Mouse (Mus musculus): ENCODE results near the gene 4930415O20Rik. TPM values are rescaled to one million over a fixed set of nuclear protein-coding genes. Genes with fewer than 3 reads are reported as not detected.

The 4930415O20Rik gene
- polyA plus RNA-seq (2012; rRNA removed) (not detected in 2 replicates), polyA plus RNA-seq (2014; fragmentation: Nextera tagmentation; extraction: Ambion mirVana) (not detected in 2 replicates)

DNA sequence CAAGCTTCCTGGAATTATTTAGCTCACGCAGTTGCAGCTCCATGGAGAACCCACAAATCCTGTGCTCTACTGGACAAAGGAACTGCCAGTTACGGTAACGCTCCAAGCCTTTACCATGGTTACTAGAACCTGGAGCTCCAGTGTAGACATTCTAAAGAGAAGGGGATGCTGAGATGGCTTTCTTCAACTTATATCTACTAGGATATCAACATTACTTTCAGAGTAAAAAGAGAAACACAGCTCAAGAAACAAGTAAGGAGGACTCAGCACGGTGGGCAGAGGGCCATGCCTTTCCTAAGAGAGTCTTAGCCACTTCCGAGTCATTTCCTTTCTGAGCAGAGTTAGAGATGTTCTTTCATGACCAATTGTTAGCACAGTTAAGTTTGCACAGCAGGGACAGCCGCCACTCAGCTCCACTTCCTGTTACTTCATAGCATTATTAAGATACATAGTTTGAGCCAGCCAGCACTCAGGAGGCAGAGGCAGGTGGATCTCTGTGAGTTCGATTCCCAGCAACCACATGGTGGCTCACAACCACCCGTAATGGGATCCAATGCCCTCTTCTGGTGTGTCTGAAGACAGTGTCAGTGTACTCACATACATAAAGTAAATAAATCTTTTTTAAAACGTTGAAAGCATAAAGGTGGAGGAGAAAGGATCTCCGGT is at the start of gene 4930415O20Rik, which contains the start of gene Ccnt1:
Gene 4930415O20Rik, plus strand, starts transcription at position 132 of the 666 bp plus-strand sequence.
Gene Ccnt1, minus strand, starts transcription at position 51 of the 666 bp plus-strand sequence.
- no peak for ATAC-seq (ENCODE audit: insufficient read depth)
- no peak within 1 kb of the TSS for H3K4me3 ChIP-seq (ENCODE audit: insufficient read depth in 1 of 2, low read depth in 2 of 2, low read length in 2 of 2)
- no peaks in the 10 kb centered on the region for H3K27me3 ChIP-seq (ENCODE audit: control insufficient read depth, insufficient read depth, low read length)
- H3K9me3 ChIP-seq (ENCODE audit: control insufficient read depth, low read length), result no peaks in the 10 kb centered on the region
- no peak within 1 kb of the TSS for H3K9ac ChIP-seq (replicated peaks)
- H3K27ac ChIP-seq, result no peak within 1 kb of the TSS
- WGBS (ENCODE audit: insufficient replicate concordance), result 58% methylated on average over 10 of the region's 10 CpGs
- H3K4me1 ChIP-seq (replicated peaks; ENCODE audit: control insufficient read depth in 2 of 2, insufficient read depth in 2 of 2, low read length in 1 of 2), result peaks cover 8 to 11% of the 10 kb centered on the region in 2 experiments
- no peak within 1 kb of the TSS for H3K4me2 ChIP-seq (ENCODE audit: low read depth)
- DNase-seq (ENCODE audit: low read depth in 3 of 3, low spot score in 3 of 3), result no peak
- H3K36me3 ChIP-seq (replicated peaks; ENCODE audit: control insufficient read depth, insufficient read depth, low read depth), result peaks cover under 1% of the 10 kb centered on the region; the same call in 1 of the 2 replicates
- TF ChIP-seq EP300 (IDR thresholded peaks at IDR 0.05; ENCODE audit: low read depth) (no peak), CTCF (IDR thresholded peaks at IDR 0.05; ENCODE audit: low read depth) (no peak)

- DNase-seq (ENCODE audit: low read depth in 3 of 3, low spot score in 3 of 3), result no peak
- Histone ChIP-seq H3K9ac (replicated peaks) (no peak overlapping the region), H3K4me3 (ENCODE audit: insufficient read depth in 1 of 2, low read depth in 2 of 2, low read length in 2 of 2) (no peak overlapping the region), H3K4me1 (replicated peaks; ENCODE audit: control insufficient read depth in 2 of 2, insufficient read depth in 2 of 2, low read length in 1 of 2) (peaks cover 2 to 3% of the 10 kb centered on the region in 2 experiments), H3K27me3 (ENCODE audit: control insufficient read depth, insufficient read depth, low read length) (no peaks in the 10 kb centered on the region), H3K9me3 (ENCODE audit: control insufficient read depth, low read length) (no peaks in the 10 kb centered on the region), H3K4me2 (ENCODE audit: low read depth) (no peak overlapping the region), H3K36me3 (replicated peaks; ENCODE audit: control insufficient read depth, insufficient read depth, low read depth) (peaks cover 72% of the 10 kb centered on the region), H3K27ac (no peak overlapping the region)
- 77% methylated on average over 3 of the region's 3 CpGs for WGBS (ENCODE audit: insufficient replicate concordance)
- ATAC-seq (ENCODE audit: insufficient read depth), result no peak
- TF ChIP-seq CTCF (IDR thresholded peaks at IDR 0.05; ENCODE audit: low read depth) (no peak), EP300 (IDR thresholded peaks at IDR 0.05; ENCODE audit: low read depth) (no peak)
Measured at GRCm38 (mm10) chr15:98521245-98521644, 49.6 kb upstream of the 4930415O20Rik start.

DNA sequence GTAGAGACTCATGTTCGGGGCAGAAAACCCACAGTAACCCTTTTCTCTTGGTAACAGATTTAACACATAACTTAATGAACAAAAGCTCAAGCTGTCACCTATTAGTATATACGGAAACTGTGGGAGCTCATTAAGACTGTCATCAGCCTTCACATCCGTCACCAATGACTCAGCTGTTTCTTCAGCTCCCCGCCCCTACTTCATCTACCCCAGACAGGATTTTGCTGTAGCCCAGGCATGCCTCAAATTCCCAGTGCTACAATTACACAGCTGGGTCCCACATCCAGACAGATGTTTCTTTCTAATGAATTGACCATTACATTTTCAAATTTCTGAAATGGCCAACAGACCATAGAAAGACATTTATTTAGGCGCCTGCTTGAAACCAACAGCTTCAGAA is 44.7 kb upstream of the 4930415O20Rik start:
- H3K9me3 ChIP-seq (ENCODE audit: control insufficient read depth, low read length), result no peaks in the 10 kb centered on the region
- H3K4me2 ChIP-seq (ENCODE audit: low read depth), result no peak overlapping the region; the same call in 1 of the 2 replicates
- WGBS (ENCODE audit: insufficient replicate concordance), result 46% methylated on average over 5 of the region's 5 CpGs
- H3K4me3 ChIP-seq (ENCODE audit: insufficient read depth in 1 of 2, low read depth in 2 of 2, low read length in 2 of 2), result no peak overlapping the region
- ATAC-seq (ENCODE audit: insufficient read depth) (peak; percentile 76), DNase-seq (ENCODE audit: low read depth in 3 of 3, low spot score in 3 of 3) (peak in 2 of 3 experiments; percentile 40 to 41)
- no peaks in the 10 kb centered on the region for H3K27me3 ChIP-seq (ENCODE audit: control insufficient read depth, insufficient read depth, low read length)
- H3K27ac ChIP-seq, result peak overlapping the region; percentile 56
- H3K4me1 ChIP-seq (replicated peaks; ENCODE audit: control insufficient read depth in 2 of 2, insufficient read depth in 2 of 2, low read length in 1 of 2), result peaks cover 3 to 5% of the 10 kb centered on the region in 2 experiments
- H3K9ac ChIP-seq (replicated peaks), result 0 out of 2 replicates have a peak overlapping the region, but pooled peaks have one; percentile 23
- TF ChIP-seq EP300 (IDR thresholded peaks at IDR 0.05; ENCODE audit: low read depth) (no peak), CTCF (IDR thresholded peaks at IDR 0.05; ENCODE audit: low read depth) (no peak)
- H3K36me3 ChIP-seq (replicated peaks; ENCODE audit: control insufficient read depth, insufficient read depth, low read depth), result peaks cover 88% of the 10 kb centered on the region

DNA sequence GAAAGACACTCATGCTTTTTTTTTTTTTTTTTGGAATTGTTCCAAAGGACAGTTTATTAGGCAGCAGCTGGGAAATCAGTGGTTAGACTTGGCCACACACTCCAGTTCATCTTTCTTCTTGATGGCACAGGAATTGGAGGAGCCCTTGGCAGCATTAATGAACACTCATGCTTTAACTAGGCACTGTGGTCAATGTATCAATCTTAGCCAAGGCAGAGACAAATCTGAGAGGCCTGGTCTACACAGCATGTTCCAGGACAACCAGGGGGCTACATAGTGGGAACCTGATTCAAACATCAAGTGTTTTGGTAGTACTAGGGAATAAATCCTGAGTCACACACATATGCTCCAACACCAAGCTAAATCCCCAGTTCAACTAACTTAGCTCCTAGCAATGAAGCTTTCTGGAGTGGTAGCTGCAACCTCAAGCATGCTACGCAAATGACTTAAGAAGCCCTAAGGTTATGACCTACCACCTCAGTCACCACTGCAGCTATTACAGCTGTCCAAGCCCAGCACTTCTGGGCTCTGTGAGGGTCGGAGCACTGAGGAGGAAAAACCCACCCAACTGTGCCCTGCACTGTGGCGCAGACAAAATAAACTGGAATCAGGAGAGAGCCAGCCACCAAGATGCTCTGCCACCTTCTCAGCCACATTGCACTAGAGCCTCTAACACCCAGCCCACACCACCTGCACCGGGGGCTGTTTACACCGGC is 43.6 kb upstream of the 4930415O20Rik start:
- Histone ChIP-seq H3K4me2 (ENCODE audit: low read depth) (no peak overlapping the region), H3K27me3 (ENCODE audit: control insufficient read depth, insufficient read depth, low read length) (no peaks in the 10 kb centered on the region), H3K36me3 (replicated peaks; ENCODE audit: control insufficient read depth, insufficient read depth, low read depth) (peaks cover 78% of the 10 kb centered on the region), H3K27ac (no peak overlapping the region), H3K9me3 (ENCODE audit: control insufficient read depth, low read length) (no peaks in the 10 kb centered on the region), H3K4me3 (ENCODE audit: insufficient read depth in 1 of 2, low read depth in 2 of 2, low read length in 2 of 2) (no peak overlapping the region), H3K9ac (replicated peaks) (no peak overlapping the region), H3K4me1 (replicated peaks; ENCODE audit: control insufficient read depth in 2 of 2, insufficient read depth in 2 of 2, low read length in 1 of 2) (peaks cover 4 to 6% of the 10 kb centered on the region in 2 experiments)
- WGBS (ENCODE audit: insufficient replicate concordance), result 86% methylated on average over 5 of the region's 5 CpGs
- ATAC-seq (ENCODE audit: insufficient read depth) (no peak), DNase-seq (ENCODE audit: low read depth in 3 of 3, low spot score in 3 of 3) (no peak)
- TF ChIP-seq CTCF (IDR thresholded peaks at IDR 0.05; ENCODE audit: low read depth), result no peak
- TF ChIP-seq EP300 (IDR thresholded peaks at IDR 0.05; ENCODE audit: low read depth), result no peak

DNA sequence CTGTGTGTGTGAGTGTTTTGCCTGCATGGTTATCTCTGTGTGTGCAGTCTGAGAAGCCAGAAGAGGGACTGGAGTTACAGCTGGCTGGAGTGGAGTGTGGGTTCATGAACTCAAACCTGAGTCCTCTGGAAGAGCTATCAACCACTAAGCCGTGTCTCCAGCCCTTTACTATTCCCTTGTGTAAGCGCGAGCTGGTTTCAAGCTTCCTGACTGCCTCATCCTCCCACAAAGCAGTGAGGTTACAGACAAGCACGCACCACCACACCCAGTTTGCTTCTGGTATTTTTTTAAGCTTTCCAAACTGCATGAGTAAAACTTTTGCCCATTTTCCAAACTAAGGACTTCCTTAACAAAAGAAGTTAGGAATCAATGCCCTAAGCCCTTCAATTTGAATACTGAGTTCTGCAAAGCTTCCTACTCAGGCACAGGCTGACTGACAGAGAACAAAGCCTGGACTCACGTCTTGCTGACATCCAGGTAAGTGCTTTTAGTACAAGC is 42.7 kb upstream of the 4930415O20Rik start:
- H3K36me3 ChIP-seq (replicated peaks; ENCODE audit: control insufficient read depth, insufficient read depth, low read depth), result peaks cover 69% of the 10 kb centered on the region
- H3K4me3 ChIP-seq (ENCODE audit: insufficient read depth in 1 of 2, low read depth in 2 of 2, low read length in 2 of 2), result no peak overlapping the region
- H3K9ac ChIP-seq (replicated peaks), result no peak overlapping the region
- no peak overlapping the region for H3K4me2 ChIP-seq (ENCODE audit: low read depth)
- H3K27me3 ChIP-seq (ENCODE audit: control insufficient read depth, insufficient read depth, low read length), result no peaks in the 10 kb centered on the region
- H3K27ac ChIP-seq, result no peak overlapping the region
- peaks cover 8 to 10% of the 10 kb centered on the region in 2 experiments for H3K4me1 ChIP-seq (replicated peaks; ENCODE audit: control insufficient read depth in 2 of 2, insufficient read depth in 2 of 2, low read length in 1 of 2)
- no peak for TF ChIP-seq EP300 (IDR thresholded peaks at IDR 0.05; ENCODE audit: low read depth)
- no peak for DNase-seq (ENCODE audit: low read depth in 3 of 3, low spot score in 3 of 3)
- WGBS (ENCODE audit: insufficient replicate concordance), result 84% methylated on average over 5 of the region's 5 CpGs
- H3K9me3 ChIP-seq (ENCODE audit: control insufficient read depth, low read length), result no peaks in the 10 kb centered on the region
- ATAC-seq (ENCODE audit: insufficient read depth), result no peak

Data from liver, embryonic 14.5 days (tissue).